Mouse (Mus musculus): Measurements from ENCODE around the gene B4gat1. TPM values are rescaled to one million over a fixed set of nuclear protein-coding genes. Genes with fewer than 3 reads are reported as not detected.

The B4gat1 gene
- polyA plus RNA-seq, 1 experiment from 2014 or later: 50.0 TPM

DNA sequence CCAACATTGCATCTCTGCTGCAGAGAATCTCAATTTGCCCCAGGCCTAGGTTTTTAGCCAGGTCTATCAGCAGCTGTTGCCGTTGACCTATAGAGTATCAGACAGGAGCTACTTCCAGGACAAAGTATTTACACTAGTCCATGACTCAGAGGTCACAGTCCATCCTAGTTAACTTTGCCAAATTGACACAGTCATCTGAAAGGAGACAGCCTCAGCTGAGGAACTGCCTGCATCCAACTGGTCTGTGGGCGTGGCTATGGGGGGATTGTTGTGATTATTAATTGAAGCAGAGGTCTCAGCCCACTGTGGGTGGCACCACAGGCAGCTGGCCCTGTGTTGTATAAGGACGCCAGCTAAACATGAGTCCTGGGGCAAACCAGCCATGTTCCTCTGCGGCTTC lies 33.7 kb upstream of the B4gat1 start:
- no peaks in the 10 kb centered on the region for H3K27me3 ChIP-seq (replicated peaks)
- no peaks in the 10 kb centered on the region for H3K36me3 ChIP-seq
- no peak overlapping the region for H3K4me3 ChIP-seq
- ATAC-seq (ENCODE audit: low FRiP score, low read depth): no peak
- H3K4me1 ChIP-seq: peaks cover 8% of the 10 kb centered on the region
- WGBS: 70% methylated on average over 4 of the region's 4 CpGs
- no peak overlapping the region for H3K27ac ChIP-seq
- no peaks in the 10 kb centered on the region for H3K9me3 ChIP-seq
- no peak overlapping the region for H3K9ac ChIP-seq
- H3K4me2 ChIP-seq (replicated peaks): no peak overlapping the region

DNA sequence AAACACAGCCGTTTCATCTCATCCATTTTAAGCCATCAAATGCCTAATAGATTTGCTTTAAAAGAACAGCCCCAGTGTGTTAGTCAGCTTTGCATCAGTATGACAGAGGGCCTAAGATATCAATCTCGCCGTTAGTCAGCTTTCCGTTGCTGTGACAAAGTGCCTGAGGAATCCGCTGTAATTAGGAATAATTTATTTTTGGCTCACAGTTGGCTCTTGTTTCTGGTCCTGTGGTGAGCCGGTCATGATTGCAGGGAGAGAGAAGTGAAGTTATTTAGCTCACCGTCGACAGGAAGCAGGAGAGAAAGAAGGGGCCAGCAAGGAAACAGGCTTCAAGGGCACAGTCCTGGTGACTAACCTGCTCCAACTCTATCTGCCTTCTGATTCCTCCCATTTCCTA lies 25.5 kb upstream of the B4gat1 start:
- no peaks in the 10 kb centered on the region for H3K36me3 ChIP-seq
- ATAC-seq (ENCODE audit: low FRiP score, low read depth): no peak
- H3K4me2 ChIP-seq (replicated peaks): no peak overlapping the region
- H3K27ac ChIP-seq: no peak overlapping the region
- no peaks in the 10 kb centered on the region for H3K9me3 ChIP-seq
- no peak overlapping the region for H3K9ac ChIP-seq
- H3K4me3 ChIP-seq: no peak overlapping the region
- WGBS: 71% methylated on average over 8 of the region's 8 CpGs
- no peaks in the 10 kb centered on the region for H3K4me1 ChIP-seq
- no peaks in the 10 kb centered on the region for H3K27me3 ChIP-seq (replicated peaks)

DNA sequence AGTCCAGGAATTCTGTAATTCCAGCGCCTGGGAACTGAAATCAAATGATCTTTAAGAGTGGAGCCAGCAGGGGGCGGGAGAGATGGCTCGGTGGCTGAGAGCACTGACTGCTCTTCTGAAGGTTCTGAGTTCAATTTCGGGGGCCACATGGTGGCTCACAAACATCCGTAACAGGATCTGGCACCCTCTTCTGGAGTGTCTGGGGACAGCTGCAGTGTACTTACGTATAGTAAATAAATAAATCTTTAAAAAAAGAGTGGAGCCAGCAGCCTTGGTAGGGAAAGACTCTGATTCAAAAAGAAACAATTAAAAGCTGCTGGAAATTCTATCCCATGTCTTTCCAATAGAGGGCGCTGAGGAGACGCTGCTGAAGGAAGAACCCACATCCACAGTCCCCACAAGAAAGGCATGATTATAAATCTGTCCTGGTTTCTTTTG lies 23.6 kb upstream of the B4gat1 start:
- no peak for ATAC-seq (ENCODE audit: low FRiP score, low read depth)
- Histone ChIP-seq H3K9me3 (no peaks in the 10 kb centered on the region), H3K27ac (no peak overlapping the region), H3K4me1 (no peaks in the 10 kb centered on the region), H3K9ac (no peak overlapping the region), H3K27me3 (replicated peaks) (no peaks in the 10 kb centered on the region), H3K4me2 (replicated peaks) (no peak overlapping the region), H3K36me3 (no peaks in the 10 kb centered on the region), H3K4me3 (no peak overlapping the region)
- 16% methylated on average over 8 of the region's 8 CpGs for WGBS

DNA sequence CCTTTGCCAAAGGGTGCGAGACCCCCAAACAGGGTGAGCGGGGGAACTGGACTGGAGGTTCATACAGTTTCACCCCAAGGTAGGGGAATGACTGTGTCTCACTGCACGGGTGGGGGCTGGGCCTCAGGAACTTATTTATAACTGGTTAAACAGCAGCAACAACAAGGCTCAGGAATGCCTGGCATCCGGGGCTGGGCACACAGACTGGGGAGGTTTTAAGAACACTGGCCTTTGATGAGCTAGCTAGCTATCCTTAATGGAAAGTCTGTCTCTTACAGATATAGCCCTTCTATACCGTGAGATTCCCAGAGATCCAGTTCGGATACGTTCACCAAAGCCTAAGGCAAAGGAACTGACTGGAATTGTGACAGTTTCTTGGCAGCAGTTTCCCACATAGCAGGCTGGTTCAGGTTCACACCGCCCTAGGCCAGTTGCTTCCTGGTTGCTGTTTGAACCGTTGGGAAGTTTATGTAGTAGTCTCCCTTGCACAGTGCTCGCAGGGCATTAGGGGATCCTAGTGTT lies 22.3 kb upstream of the B4gat1 start:
- Histone ChIP-seq H3K9ac (no peak overlapping the region), H3K4me1 (no peaks in the 10 kb centered on the region), H3K27ac (no peak overlapping the region), H3K4me2 (replicated peaks) (peak overlapping the region; percentile 12; the same call in 1 of the 2 replicates), H3K4me3 (no peak overlapping the region), H3K27me3 (replicated peaks) (no peaks in the 10 kb centered on the region), H3K36me3 (no peaks in the 10 kb centered on the region), H3K9me3 (no peaks in the 10 kb centered on the region)
- 42% methylated on average over 10 of the region's 10 CpGs for WGBS
- ATAC-seq (ENCODE audit: low FRiP score, low read depth): no peak

DNA sequence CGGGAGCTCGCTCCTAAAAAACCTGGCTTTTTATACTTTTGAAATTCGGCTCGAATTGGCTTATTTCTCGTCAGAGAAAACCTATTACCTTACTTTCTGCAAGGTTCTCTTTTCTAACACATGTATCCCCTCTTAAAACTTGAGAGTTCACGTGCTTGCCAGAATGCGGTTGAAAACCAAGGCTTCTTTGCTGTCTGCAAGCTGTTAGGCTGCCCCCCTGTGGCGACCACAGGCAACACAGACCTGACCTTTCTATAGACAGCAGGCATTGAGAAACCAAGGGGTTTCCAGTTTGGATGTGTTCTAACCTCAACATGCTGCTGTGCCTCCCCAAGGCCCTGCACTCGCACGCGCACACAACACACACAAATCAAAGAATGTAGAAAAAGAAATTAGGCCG lies 21.8 kb upstream of the B4gat1 start:
- no peak overlapping the region for H3K27ac ChIP-seq
- no peaks in the 10 kb centered on the region for H3K9me3 ChIP-seq
- no peaks in the 10 kb centered on the region for H3K4me1 ChIP-seq
- peak overlapping the region; percentile 12; the same call in 1 of the 2 replicates for H3K4me2 ChIP-seq (replicated peaks)
- no peak for ATAC-seq (ENCODE audit: low FRiP score, low read depth)
- whole genome bisulfite sequencing: 24% methylated on average over 12 of the region's 12 CpGs
- H3K4me3 ChIP-seq: no peak overlapping the region
- no peaks in the 10 kb centered on the region for H3K36me3 ChIP-seq
- H3K9ac ChIP-seq: no peak overlapping the region
- H3K27me3 ChIP-seq (replicated peaks): no peaks in the 10 kb centered on the region

DNA sequence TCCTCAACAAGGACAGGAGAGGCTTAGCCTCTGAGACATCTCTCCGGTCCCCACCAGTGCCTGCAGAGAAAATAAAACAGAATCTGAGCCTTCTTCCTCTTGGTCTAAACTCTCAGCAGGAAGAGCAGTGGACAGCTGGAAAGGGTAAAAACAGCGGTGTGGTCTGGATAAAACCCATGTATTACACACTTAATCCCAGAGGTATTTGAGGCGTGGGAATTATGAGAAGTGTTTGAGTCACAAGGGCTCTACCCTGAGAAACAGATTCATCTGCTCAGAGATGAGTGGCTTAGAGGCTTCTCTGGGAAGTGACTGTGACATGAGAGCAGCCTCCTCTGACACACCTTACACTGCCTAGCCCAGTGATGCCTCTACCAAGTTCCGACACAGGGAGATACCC lies 21.0 kb upstream of the B4gat1 start:
- no peak overlapping the region for H3K4me3 ChIP-seq
- H3K4me2 ChIP-seq (replicated peaks): no peak overlapping the region
- H3K36me3 ChIP-seq: no peaks in the 10 kb centered on the region
- no peaks in the 10 kb centered on the region for H3K4me1 ChIP-seq
- H3K27me3 ChIP-seq (replicated peaks): no peaks in the 10 kb centered on the region
- no peak overlapping the region for H3K27ac ChIP-seq
- no peaks in the 10 kb centered on the region for H3K9me3 ChIP-seq
- whole genome bisulfite sequencing: 87% methylated on average over 4 of the region's 4 CpGs
- no peak overlapping the region for H3K9ac ChIP-seq
- no peak for ATAC-seq (ENCODE audit: low FRiP score, low read depth)

DNA sequence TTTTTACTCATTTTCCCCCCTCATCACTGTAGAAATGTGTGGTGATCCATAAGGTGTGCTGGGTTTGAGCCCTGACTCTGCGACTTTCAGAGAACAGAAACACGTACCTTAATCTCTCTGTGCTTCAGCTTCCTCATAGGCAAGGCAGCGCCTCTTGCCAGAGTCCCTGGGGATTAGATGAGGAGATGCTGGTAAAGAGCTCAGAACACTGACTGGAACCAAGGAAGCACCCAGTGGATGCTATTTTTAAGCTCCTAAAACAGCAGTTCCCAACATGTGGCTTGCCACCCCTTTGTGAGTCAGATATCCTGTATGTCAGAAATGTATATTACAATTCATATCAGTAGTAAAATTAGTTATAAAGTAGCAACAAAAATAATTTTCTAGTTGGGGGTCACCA lies 20.4 kb upstream of the B4gat1 start:
- H3K27ac ChIP-seq: no peak overlapping the region
- H3K9ac ChIP-seq: no peak overlapping the region
- no peaks in the 10 kb centered on the region for H3K9me3 ChIP-seq
- H3K4me1 ChIP-seq: no peaks in the 10 kb centered on the region; the same call in 1 of the 2 replicates
- H3K36me3 ChIP-seq: no peaks in the 10 kb centered on the region
- no peak overlapping the region for H3K4me2 ChIP-seq (replicated peaks)
- H3K27me3 ChIP-seq (replicated peaks): no peaks in the 10 kb centered on the region
- no peak for ATAC-seq (ENCODE audit: low FRiP score, low read depth)
- H3K4me3 ChIP-seq: no peak overlapping the region
- 91% methylated on average over 3 of the region's 3 CpGs for WGBS

DNA sequence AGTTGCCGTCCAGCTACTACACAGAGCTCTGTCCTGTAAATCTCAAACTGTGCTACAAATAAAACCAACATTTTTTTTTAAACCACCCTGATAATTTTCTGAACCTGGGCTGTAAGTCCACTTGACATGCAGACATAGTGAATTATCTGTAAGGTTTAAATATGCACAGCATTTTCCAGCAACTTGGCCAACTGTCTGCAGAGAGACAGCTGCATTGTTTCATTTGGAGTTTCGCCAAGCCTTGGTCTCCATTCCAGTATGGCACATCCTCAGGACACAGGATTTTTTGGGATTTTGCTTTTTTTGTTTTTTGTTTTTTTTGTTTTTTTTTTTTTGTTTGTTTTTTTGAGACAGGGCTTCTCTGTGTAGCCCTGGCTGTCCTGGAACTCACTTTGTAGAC lies 17.2 kb upstream of the B4gat1 start:
- peaks cover 8% of the 10 kb centered on the region for H3K4me1 ChIP-seq
- 83% methylated on average over 2 of the region's 2 CpGs for WGBS
- no peak overlapping the region for H3K4me2 ChIP-seq (replicated peaks)
- no peak overlapping the region for H3K9ac ChIP-seq
- no peaks in the 10 kb centered on the region for H3K9me3 ChIP-seq
- no peak overlapping the region for H3K4me3 ChIP-seq
- H3K27ac ChIP-seq: no peak overlapping the region
- no peaks in the 10 kb centered on the region; the same call in 1 of the 2 replicates for H3K36me3 ChIP-seq
- H3K27me3 ChIP-seq (replicated peaks): no peaks in the 10 kb centered on the region
- no peak for ATAC-seq (ENCODE audit: low FRiP score, low read depth)

DNA sequence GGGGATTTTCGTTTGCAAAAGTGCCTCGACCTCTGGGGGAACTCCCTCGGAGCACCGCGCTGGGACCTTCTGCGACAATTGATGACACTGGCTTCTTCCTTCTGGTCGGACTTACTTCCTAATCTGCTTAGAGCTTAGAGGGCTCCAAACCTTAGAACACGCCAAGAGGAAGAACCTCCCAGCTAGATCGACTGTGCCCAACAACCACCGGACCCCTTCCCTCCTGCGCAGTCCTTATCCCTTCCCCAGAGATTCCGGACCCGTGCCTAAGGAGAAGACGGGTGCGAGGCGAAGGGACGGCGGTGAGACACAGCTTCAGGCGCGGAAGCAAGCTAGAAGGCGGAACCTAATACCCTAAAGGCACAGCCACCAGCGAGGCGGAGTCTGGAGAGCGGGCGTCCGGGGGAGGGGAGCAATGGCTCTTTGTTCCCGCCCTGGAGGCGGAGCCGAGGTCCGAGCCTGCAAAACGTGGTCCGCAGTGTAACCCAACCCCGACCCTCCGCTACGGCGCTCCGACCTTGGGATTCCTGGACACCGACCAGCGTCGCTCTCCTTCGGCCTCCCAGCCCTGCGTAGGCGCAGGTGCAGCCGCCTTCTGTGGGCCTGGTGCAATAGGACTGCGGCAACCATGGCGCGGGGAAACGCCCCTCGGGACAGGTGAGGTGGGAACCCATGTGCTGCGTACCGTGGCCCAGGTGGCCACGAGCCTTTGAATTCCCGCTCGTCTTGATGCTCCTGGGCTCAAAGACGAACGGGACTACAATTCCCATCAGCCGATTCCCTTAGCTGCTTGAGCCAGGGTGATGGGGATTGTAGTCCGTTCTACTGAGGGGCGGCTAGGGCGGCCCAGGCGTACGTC lies 14.8 kb upstream of the B4gat1 start, which contains the start of gene Slc29a2:
Gene Slc29a2 (plus strand): TSS at position 240 of the 859 bp plus-strand sequence.
- H3K9ac ChIP-seq: peak within 1 kb of the TSS; percentile 74
- peak; percentile 95 for ATAC-seq (ENCODE audit: low FRiP score, low read depth)
- H3K4me3 ChIP-seq: peak within 1 kb of the TSS; percentile 72
- H3K36me3 ChIP-seq: peaks cover 19% of the 10 kb centered on the region
- H3K4me2 ChIP-seq (replicated peaks): peak within 1 kb of the TSS; percentile 87
- H3K9me3 ChIP-seq: no peaks in the 10 kb centered on the region
- WGBS: under 1% methylated on average over 62 of the region's 62 CpGs
- peaks cover 8% of the 10 kb centered on the region for H3K4me1 ChIP-seq
- H3K27me3 ChIP-seq (replicated peaks): no peaks in the 10 kb centered on the region
- H3K27ac ChIP-seq: peak within 1 kb of the TSS; percentile 76

DNA sequence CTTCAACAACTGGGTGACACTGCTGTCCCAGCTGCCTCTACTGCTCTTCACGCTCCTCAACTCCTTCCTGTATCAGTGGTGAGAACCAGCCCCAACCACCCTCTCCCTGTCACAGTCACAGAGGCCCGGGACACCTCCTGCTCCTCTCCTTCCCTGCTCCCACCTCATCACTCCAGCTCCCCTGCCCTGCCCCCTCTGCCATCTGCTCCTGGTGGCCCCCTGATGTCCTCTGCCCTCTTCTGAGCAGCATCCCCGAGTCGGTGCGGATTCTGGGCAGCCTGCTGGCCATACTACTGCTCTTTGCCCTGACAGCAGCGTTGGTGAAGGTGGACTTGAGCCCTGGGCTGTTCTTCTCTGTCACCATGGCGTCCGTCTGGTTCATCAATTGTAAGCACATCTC lies 12.5 kb upstream of the B4gat1 start:
- peaks cover 8% of the 10 kb centered on the region for H3K4me1 ChIP-seq
- no peaks in the 10 kb centered on the region for H3K9me3 ChIP-seq
- 94% methylated on average over 8 of the region's 8 CpGs for WGBS
- H3K4me3 ChIP-seq: no peak overlapping the region
- H3K27ac ChIP-seq: no peak overlapping the region
- H3K4me2 ChIP-seq (replicated peaks): no peak overlapping the region
- H3K27me3 ChIP-seq (replicated peaks): no peaks in the 10 kb centered on the region
- no peak for ATAC-seq (ENCODE audit: low FRiP score, low read depth)
- H3K9ac ChIP-seq: no peak overlapping the region
- H3K36me3 ChIP-seq: peaks cover 40% of the 10 kb centered on the region

DNA sequence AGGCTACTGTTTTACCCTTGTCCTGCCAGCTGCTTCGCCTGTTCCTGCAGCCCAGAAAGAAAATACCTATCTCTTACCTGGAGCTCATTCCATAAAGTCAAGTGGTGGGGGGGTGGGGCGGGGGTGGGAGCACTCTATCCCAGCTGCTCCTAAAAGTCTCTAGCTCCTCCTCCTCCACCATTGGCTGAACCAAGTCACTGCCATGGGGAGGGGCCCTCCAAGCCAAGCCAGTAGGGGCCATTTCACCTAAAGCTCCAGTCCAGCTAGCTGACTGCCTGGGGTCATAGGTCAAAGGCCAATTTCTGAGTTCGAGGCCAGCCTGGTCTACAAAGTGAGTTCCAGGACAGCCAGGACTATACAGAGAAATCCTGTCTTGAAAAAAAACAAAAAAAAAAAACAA lies 5.9 kb upstream of the B4gat1 start:
- Histone ChIP-seq H3K27me3 (replicated peaks) (no peaks in the 10 kb centered on the region), H3K9me3 (no peaks in the 10 kb centered on the region), H3K4me1 (0 out of 2 replicates have a peak, but pooled peaks cover 2% of the 10 kb centered on the region), H3K9ac (no peak overlapping the region), H3K4me3 (no peak overlapping the region), H3K4me2 (replicated peaks) (no peak overlapping the region), H3K36me3 (peaks cover 34% of the 10 kb centered on the region), H3K27ac (no peak overlapping the region)
- 82% methylated on average over 3 of the region's 3 CpGs for WGBS
- no peak for ATAC-seq (ENCODE audit: low FRiP score, low read depth)

DNA sequence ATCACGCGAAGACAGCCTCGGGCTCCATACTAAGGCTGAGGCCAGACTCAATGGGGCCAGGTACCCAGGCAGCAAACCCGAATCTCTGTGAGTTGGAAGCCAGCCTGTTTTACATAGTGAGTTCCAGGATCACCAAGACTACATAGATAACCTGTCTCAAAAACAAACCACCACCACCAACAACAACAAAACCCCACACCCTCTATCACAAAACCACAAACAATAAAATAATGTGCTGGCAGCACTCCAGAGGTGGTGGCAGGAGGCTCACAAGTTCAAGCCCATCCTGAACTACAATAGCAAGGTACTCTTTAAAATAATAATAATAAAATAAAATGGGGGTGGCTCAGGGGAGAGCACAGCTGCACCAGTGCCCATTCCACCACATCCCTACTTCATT lies 2.0 kb upstream of the B4gat1 start:
- Histone ChIP-seq H3K27me3 (replicated peaks) (no peaks in the 10 kb centered on the region), H3K36me3 (peaks cover under 1% of the 10 kb centered on the region; the same call in 1 of the 2 replicates), H3K27ac (no peak overlapping the region), H3K9me3 (no peaks in the 10 kb centered on the region), H3K4me3 (no peak overlapping the region), H3K4me2 (replicated peaks) (no peak overlapping the region), H3K9ac (no peak overlapping the region), H3K4me1 (peaks cover 26% of the 10 kb centered on the region)
- 83% methylated on average over 4 of the region's 4 CpGs for WGBS
- ATAC-seq (ENCODE audit: low FRiP score, low read depth): no peak

Data from neural tube, embryonic 12.5 days (tissue).